ENCODE assay signal across 16 mouse cellular contexts in the genomic region with DNA sequence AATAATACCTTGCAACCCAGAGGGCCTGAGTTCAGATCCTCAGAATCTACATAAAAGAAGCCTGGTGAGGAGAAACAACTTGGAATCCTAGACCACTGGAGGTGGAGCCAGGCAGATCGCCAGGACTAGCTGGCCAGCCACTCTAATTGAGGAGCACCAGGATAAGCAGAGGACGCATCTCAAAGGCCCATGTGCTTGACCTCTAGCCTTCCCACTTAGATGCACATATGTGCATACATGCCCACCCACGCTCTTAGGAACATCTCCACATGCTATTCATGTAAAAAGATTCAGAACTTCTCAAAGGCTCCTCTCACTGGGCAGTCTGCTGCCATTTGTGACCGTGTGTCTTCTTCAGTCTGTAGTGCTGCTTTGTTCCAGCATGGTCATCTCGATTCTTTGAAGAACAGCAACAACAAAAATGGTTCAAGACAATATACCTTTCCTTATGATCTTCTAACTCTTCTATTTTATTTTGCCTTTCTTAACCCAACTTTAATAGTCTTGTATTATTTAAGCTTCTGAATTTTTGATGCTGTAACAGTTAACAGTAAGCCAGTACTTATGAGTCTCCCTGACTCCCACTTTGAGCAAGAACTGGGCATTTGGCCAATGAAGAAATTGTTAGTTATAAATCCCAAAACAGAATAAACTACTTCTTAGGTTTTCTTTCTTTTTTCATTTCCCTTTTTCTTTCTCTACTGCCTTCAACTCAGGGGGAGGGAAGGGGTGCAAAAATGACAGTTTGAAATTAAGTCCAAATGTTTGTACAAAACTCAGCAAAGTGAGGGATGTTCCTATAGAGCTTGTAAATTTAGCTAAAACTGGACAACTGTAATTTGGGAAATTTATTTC.
DNase-seq lines count a peak whose midpoint lies in the region; ATAC-seq and TF ChIP-seq lines count a peak whose summit lies in the region.
"Had no signal": no experiment of that assay in that cellular context is flagged by ENCODE, and none has a peak within 500 bp of the region (broad histone marks: within the 10 kb centered on the region; RNA-seq: fewer than 3 reads in every experiment).

No protein-coding gene starts in this region.

- no peak overlapping the region for H3K4me2 ChIP-seq in limb, embryonic 12.5 days
- H3K4me2 ChIP-seq in stomach, embryonic 16.5 days (ENCODE audit: low read depth, low read length): no peak overlapping the region
- no peak overlapping the region for H3K4me2 ChIP-seq in midbrain, postnatal 0 days (ENCODE audit: low read depth, low read length, poor library complexity, severe bottlenecking)
- H3K4me2 ChIP-seq: embryonic facial prominence, embryonic 12.5 days; heart, embryonic 11.5 days; midbrain, embryonic 13.5 days had no signal

- no peaks in the 10 kb centered on the region for H3K9me3 ChIP-seq in limb, embryonic 12.5 days
- no peaks in the 10 kb centered on the region for H3K9me3 ChIP-seq in limb, embryonic 10.5 days (replicated peaks)
- H3K9me3 ChIP-seq in stomach, embryonic 16.5 days (replicated peaks; ENCODE audit: control insufficient read depth, low read length): no peaks in the 10 kb centered on the region
- H3K9me3 ChIP-seq in midbrain, postnatal 0 days (ENCODE audit: low read length): no peaks in the 10 kb centered on the region
- H3K9me3 ChIP-seq: embryonic facial prominence, embryonic 12.5 days; forebrain, embryonic 10.5 days; midbrain, embryonic 13.5 days had no signal

- H3K36me3 ChIP-seq in limb, embryonic 12.5 days: no peaks in the 10 kb centered on the region
- H3K36me3 ChIP-seq in limb, embryonic 10.5 days: no peaks in the 10 kb centered on the region
- H3K36me3 ChIP-seq in stomach, embryonic 16.5 days (ENCODE audit: control insufficient read depth, insufficient read depth, low read length): no peaks in the 10 kb centered on the region
- H3K36me3 ChIP-seq in midbrain, postnatal 0 days (ENCODE audit: insufficient read depth, low read length): no peaks in the 10 kb centered on the region
- H3K36me3 ChIP-seq: embryonic facial prominence, embryonic 12.5 days; forebrain, embryonic 10.5 days; G1E; midbrain, embryonic 13.5 days had no signal

- 82% methylated on average over 5 of the region's 5 CpGs for WGBS in limb, embryonic 12.5 days
- WGBS in limb, embryonic 10.5 days: 83% methylated on average over 5 of the region's 5 CpGs
- 60% methylated on average over 5 of the region's 5 CpGs for WGBS in stomach, embryonic 16.5 days
- WGBS in midbrain, postnatal 0 days: 85% methylated on average over 5 of the region's 5 CpGs

- H3K27ac ChIP-seq in limb, embryonic 12.5 days: 0 out of 2 replicates have a peak overlapping the region, but pooled peaks have one; percentile 31
- no peak overlapping the region for H3K27ac ChIP-seq in limb, embryonic 10.5 days
- 0 out of 2 replicates have a peak overlapping the region, but pooled peaks have one; percentile 19 for H3K27ac ChIP-seq in brown adipose tissue, adult 24 weeks (replicated peaks; ENCODE audit: low read depth, low read length)
- H3K27ac ChIP-seq in stomach, embryonic 16.5 days (ENCODE audit: low read length): peak overlapping the region; percentile 42; the same call in 1 of the 2 replicates
- H3K27ac ChIP-seq in midbrain, postnatal 0 days (ENCODE audit: low read depth, low read length): no peak overlapping the region
- H3K27ac ChIP-seq: embryonic facial prominence, embryonic 12.5 days; forebrain, embryonic 10.5 days; midbrain, embryonic 13.5 days had no signal

- no peak overlapping the region for H3K4me3 ChIP-seq in limb, embryonic 12.5 days (replicated peaks)
- no peak overlapping the region for H3K4me3 ChIP-seq in limb, embryonic 10.5 days
- no peak overlapping the region for H3K4me3 ChIP-seq in brown adipose tissue, adult 24 weeks (ENCODE audit: insufficient read depth, low read depth, low read length)
- H3K4me3 ChIP-seq in stomach, embryonic 16.5 days (replicated peaks; ENCODE audit: low read length): no peak overlapping the region
- no peak overlapping the region for H3K4me3 ChIP-seq in midbrain, postnatal 0 days (ENCODE audit: low read depth, low read length)
- H3K4me3 ChIP-seq: embryonic facial prominence, embryonic 12.5 days; forebrain, embryonic 10.5 days; midbrain, embryonic 13.5 days had no signal

- no peak for ATAC-seq in limb, embryonic 12.5 days (ENCODE audit: insufficient number of reproducible peaks, insufficient read depth, low FRiP score, low TSS enrichment, low read depth)
- no peak for ATAC-seq in stomach, embryonic 16.5 days (ENCODE audit: insufficient read depth, low FRiP score)
- ATAC-seq in midbrain, postnatal 0 days (ENCODE audit: low FRiP score): no peak
- ATAC-seq: midbrain, embryonic 13.5 days had no signal

- DNase-seq in gastrocnemius, postnatal 10 days: peak; percentile 19
- no peak for DNase-seq in gastrocnemius, postnatal 25 days
- DNase-seq in limb, embryonic 10.5 days (ENCODE audit: low spot score): no peak
- DNase-seq in midbrain, postnatal 0 days (ENCODE audit: low spot score): no peak
- DNase-seq: adrenal gland, postnatal 10 days; cerebellum, postnatal 25 days; heart, postnatal 36 days; left cerebral cortex, postnatal 4 days had no signal

- H3K27me3 ChIP-seq in limb, embryonic 12.5 days: no peaks in the 10 kb centered on the region
- H3K27me3 ChIP-seq in limb, embryonic 10.5 days (ENCODE audit: low read depth, poor library complexity, severe bottlenecking): no peaks in the 10 kb centered on the region
- H3K27me3 ChIP-seq in stomach, embryonic 16.5 days (ENCODE audit: control insufficient read depth, insufficient read depth, low read length): no peaks in the 10 kb centered on the region
- no peaks in the 10 kb centered on the region for H3K27me3 ChIP-seq in midbrain, postnatal 0 days (ENCODE audit: insufficient read depth, low read length)
- H3K27me3 ChIP-seq: embryonic facial prominence, embryonic 12.5 days; midbrain, embryonic 13.5 days had no signal

- no peak for TF ChIP-seq CTCF in midbrain, postnatal 0 days (IDR thresholded peaks at IDR 0.05)

- H3K4me1 ChIP-seq in limb, embryonic 12.5 days (replicated peaks): peaks cover 2% of the 10 kb centered on the region; the same call in 1 of the 2 replicates
- no peaks in the 10 kb centered on the region for H3K4me1 ChIP-seq in limb, embryonic 10.5 days
- H3K4me1 ChIP-seq in brown adipose tissue, adult 24 weeks (ENCODE audit: control insufficient read depth, insufficient read depth, insufficient read length, low read length): no peaks in the 10 kb centered on the region; the same call in 1 of the 2 replicates
- H3K4me1 ChIP-seq in stomach, embryonic 16.5 days (ENCODE audit: control insufficient read depth, insufficient read depth, low read length): 0 out of 2 replicates have a peak, but pooled peaks cover 4% of the 10 kb centered on the region
- H3K4me1 ChIP-seq in midbrain, postnatal 0 days (ENCODE audit: insufficient read depth, low read length): no peaks in the 10 kb centered on the region
- H3K4me1 ChIP-seq: forebrain, embryonic 10.5 days; midbrain, embryonic 13.5 days had no signal

- H3K9ac ChIP-seq in limb, embryonic 12.5 days (replicated peaks): no peak overlapping the region
- no peak overlapping the region for H3K9ac ChIP-seq in stomach, embryonic 16.5 days (ENCODE audit: low read length)
- H3K9ac ChIP-seq in midbrain, postnatal 0 days (replicated peaks; ENCODE audit: low read length, poor library complexity, severe bottlenecking): no peak overlapping the region
- H3K9ac ChIP-seq: embryonic facial prominence, embryonic 12.5 days; midbrain, embryonic 13.5 days had no signal

Comparison
In these comparisons a context has a peak if more than half of its experiments do, and no peak if none do; other contexts are left out.
1. H3K27ac ChIP-seq: peak in limb, embryonic 12.5 days (single experiment), brown adipose tissue, adult 24 weeks (single experiment) and stomach, embryonic 16.5 days (single experiment); none in limb, embryonic 10.5 days (single experiment) and midbrain, postnatal 0 days (single experiment).